Mouse (Mus musculus): ENCODE results near the gene Lrguk.

Lrguk gene

GRCm38 (mm10) chr6:34176111-34176863 is 147.0 kb downstream of the Lrguk start:
- peak; percentile 47 for DNase-seq (ENCODE audit: low spot score)

GRCm38 (mm10) chr6:34176864-34177247 is 147.6 kb downstream of the Lrguk start, which contains the start of gene Slc35b4:
Slc35b4 (minus strand) TSS chr6:34177111.
- DNase-seq (ENCODE audit: low spot score) = peak; percentile 99

- DNase-seq (ENCODE audit: low spot score) = no peak
Measured at GRCm38 (mm10) chr6:34179007-34179406, 149.8 kb downstream of the Lrguk start.

GRCm38 (mm10) chr6:34179911-34180310 is 150.7 kb downstream of the Lrguk start:
- no peak for DNase-seq (ENCODE audit: low spot score)

GRCm38 (mm10) chr6:34181961-34182360 is 152.7 kb downstream of the Lrguk start:
- no peak for DNase-seq (ENCODE audit: low spot score)

GRCm38 (mm10) chr6:34183326-34183725 is 154.1 kb downstream of the Lrguk start:
- DNase-seq (ENCODE audit: low spot score) = no peak

All from embryo, embryonic 10 days (tissue).